In the genomic region with DNA sequence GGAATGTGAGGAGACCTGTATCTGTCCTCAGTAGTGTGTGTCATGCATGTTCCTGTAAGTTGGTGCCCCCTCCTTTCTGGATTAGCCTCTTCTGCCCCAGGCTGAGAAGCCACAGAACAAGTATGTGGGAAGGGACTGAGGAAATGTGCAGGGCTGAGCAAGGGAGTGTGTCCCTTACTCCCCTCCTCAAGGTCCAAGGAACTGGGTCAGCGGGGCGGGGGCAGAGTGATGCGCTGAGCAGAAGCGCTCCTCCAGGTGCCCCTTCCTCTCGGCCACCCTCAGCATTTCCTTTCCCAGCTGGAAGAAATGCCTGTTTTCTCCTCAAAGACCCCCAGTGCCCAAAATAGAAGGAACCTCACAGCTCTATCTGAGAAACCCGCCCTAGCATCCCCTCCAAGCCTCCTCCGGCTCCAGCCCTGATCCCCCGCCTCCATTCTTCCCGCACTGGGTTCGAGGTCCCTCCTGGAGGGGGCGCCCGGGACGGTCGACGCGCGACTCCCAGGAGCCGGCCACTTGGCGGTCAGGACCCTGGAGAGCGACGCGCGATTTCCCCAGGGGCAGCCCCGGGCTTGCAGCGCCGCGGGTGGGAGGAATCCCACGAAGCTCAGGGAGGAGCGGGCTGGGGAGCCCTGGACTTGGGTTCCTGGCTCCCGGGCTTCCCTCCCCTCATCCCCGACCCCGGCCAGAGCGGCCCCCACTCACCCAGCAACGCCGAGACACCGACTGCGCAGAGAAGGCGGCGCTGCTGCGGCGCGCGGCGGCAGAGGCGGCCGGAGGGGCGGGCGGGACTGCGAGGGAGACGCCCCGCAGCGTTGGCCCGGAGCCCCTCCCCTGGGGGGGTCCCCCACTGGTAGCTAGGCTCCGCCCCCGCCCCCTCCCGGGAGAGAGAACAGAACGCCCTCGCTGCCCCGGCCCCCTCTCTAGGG, we compare ENCODE assay signal across 9 mouse cellular contexts. TPM values are rescaled to one million over a fixed set of nuclear protein-coding genes. Genes with fewer than 3 reads are reported as not detected.
DNase-seq lines count a peak whose midpoint lies in the region; ATAC-seq and TF ChIP-seq lines count a peak whose summit lies in the region.
"Had no signal": no experiment of that assay in that cellular context is flagged by ENCODE, and none has a peak within 500 bp of the region (broad histone marks: within the 10 kb centered on the region; RNA-seq: fewer than 3 reads in every experiment).

No protein-coding gene starts in this region.

- H3K4me1 ChIP-seq in E14TG2a.4 (replicated peaks; ENCODE audit: low read depth, low read length) = peaks cover 50% of the 10 kb centered on the region
- H3K4me1 ChIP-seq in forebrain, embryonic 12.5 days = peaks cover 34% of the 10 kb centered on the region
- H3K4me1 ChIP-seq in hindbrain, embryonic 14.5 days (replicated peaks; ENCODE audit: control insufficient read depth, insufficient read depth, low read length) = peaks cover 27% of the 10 kb centered on the region
- peaks cover 31% of the 10 kb centered on the region for H3K4me1 ChIP-seq in limb, embryonic 10.5 days

- peak overlapping the region; percentile 85 for H3K4me2 ChIP-seq in forebrain, embryonic 12.5 days
- H3K4me2 ChIP-seq in hindbrain, embryonic 14.5 days (replicated peaks) = peak overlapping the region; percentile 91

- ATAC-seq in forebrain, embryonic 12.5 days (ENCODE audit: low FRiP score) = peak; percentile 59
- peak; percentile 22; the same call in 1 of the 2 replicates for ATAC-seq in hindbrain, embryonic 14.5 days (ENCODE audit: low FRiP score)
- ATAC-seq in megakaryocyte-erythroid progenitor cell, adult 5-6 weeks (replicated peaks; ENCODE audit: low FRiP score, low TSS enrichment, poor library complexity, severe bottlenecking) = peak; percentile 76
- no peak for ATAC-seq in cerebellum, adult (ENCODE audit: insufficient number of reproducible peaks, low FRiP score, low TSS enrichment)

- peaks cover 88% of the 10 kb centered on the region for H3K27me3 ChIP-seq in E14TG2a.4 (ENCODE audit: insufficient read depth, low read length)
- peaks cover 84% of the 10 kb centered on the region for H3K27me3 ChIP-seq in forebrain, embryonic 12.5 days
- H3K27me3 ChIP-seq in hindbrain, embryonic 14.5 days (ENCODE audit: control insufficient read depth, insufficient read depth, low read length) = peaks cover 33% of the 10 kb centered on the region; the same call in 1 of the 2 replicates
- peaks cover 82% of the 10 kb centered on the region for H3K27me3 ChIP-seq in limb, embryonic 10.5 days (ENCODE audit: low read depth, poor library complexity, severe bottlenecking)

- peak; percentile 30 for DNase-seq in T-cell, adult 2 months (ENCODE audit: low spot score)
- DNase-seq in hindbrain, embryonic 14.5 days (ENCODE audit: low spot score) = no peak
- DNase-seq in limb, embryonic 10.5 days (ENCODE audit: low spot score) = peak; percentile 88
- DNase-seq in spleen, adult 12 weeks (ENCODE audit: low spot score) = peak; percentile 23

- peak overlapping the region; percentile 84 for H3K4me3 ChIP-seq in E14TG2a.4 (replicated peaks; ENCODE audit: low read length)
- peak overlapping the region; percentile 43 for H3K4me3 ChIP-seq in forebrain, embryonic 12.5 days (replicated peaks)
- H3K4me3 ChIP-seq in hindbrain, embryonic 14.5 days (replicated peaks; ENCODE audit: low read length) = peak overlapping the region; percentile 50
- peak overlapping the region; percentile 53 for H3K4me3 ChIP-seq in limb, embryonic 10.5 days

- peak overlapping the region; percentile 49 for H3K9ac ChIP-seq in forebrain, embryonic 12.5 days
- peak overlapping the region; percentile 73 for H3K9ac ChIP-seq in hindbrain, embryonic 14.5 days

- H3K9me3 ChIP-seq in E14TG2a.4 (ENCODE audit: low read length) = no peaks in the 10 kb centered on the region
- H3K9me3 ChIP-seq in forebrain, embryonic 12.5 days = no peaks in the 10 kb centered on the region
- H3K9me3 ChIP-seq in hindbrain, embryonic 14.5 days (ENCODE audit: control insufficient read depth, low read length) = no peaks in the 10 kb centered on the region
- H3K9me3 ChIP-seq in limb, embryonic 10.5 days (replicated peaks) = no peaks in the 10 kb centered on the region

- no peaks in the 10 kb centered on the region for H3K36me3 ChIP-seq in E14TG2a.4 (ENCODE audit: insufficient read depth, low read length)
- no peaks in the 10 kb centered on the region for H3K36me3 ChIP-seq in forebrain, embryonic 12.5 days (replicated peaks)
- no peaks in the 10 kb centered on the region for H3K36me3 ChIP-seq in hindbrain, embryonic 14.5 days (replicated peaks; ENCODE audit: control insufficient read depth, insufficient read depth)
- no peaks in the 10 kb centered on the region for H3K36me3 ChIP-seq in limb, embryonic 10.5 days

- TF ChIP-seq CTCF in E14TG2a.4 (conservative IDR thresholded peaks at IDR 0.05; ENCODE audit: low read length) = no peak; the same call in 1 of the 2 replicates

- WGBS in forebrain, embryonic 12.5 days = under 1% methylated on average over 56 of the region's 59 CpGs
- under 1% methylated on average over 47 of the region's 59 CpGs for WGBS in hindbrain, embryonic 14.5 days
- WGBS in limb, embryonic 10.5 days = 1% methylated on average over 59 of the region's 59 CpGs

- H3K27ac ChIP-seq in forebrain, embryonic 12.5 days = no peak overlapping the region
- no peak overlapping the region; the same call in 1 of the 2 replicates for H3K27ac ChIP-seq in hindbrain, embryonic 14.5 days
- H3K27ac ChIP-seq in limb, embryonic 10.5 days = no peak overlapping the region

RNA-seq across cellular contexts. Expression of gene Hpca, which starts 1.1 kb away (rescaled TPM):
- polyA plus RNA-seq in forebrain, embryonic 12.5 days (2016; fragmentation: Nextera tagmentation; extraction: Ambion mirVana) = 6.0 and 6.4 TPM in 2 replicates
- 56.2 and 68.7 TPM in 2 replicates for polyA plus RNA-seq in hindbrain, embryonic 14.5 days (2014; fragmentation: Nextera tagmentation; extraction: Ambion mirVana)
- 0.30 and 0.69 TPM in 2 replicates for polyA plus RNA-seq in limb, embryonic 10.5 days (2016; fragmentation: Nextera tagmentation; extraction: Ambion mirVana)
- not detected in 2 replicates for total RNA-seq in megakaryocyte-erythroid progenitor cell, adult 5-6 weeks (2014; fragmentation: Nextera tagmentation)
- total RNA-seq in megakaryocyte-erythroid progenitor cell, adult 5-6 weeks (2017) = not detected in 2 replicates

RNA-seq across cellular contexts. Expression of gene Tmem54, which starts 15.4 kb away (rescaled TPM):
- 0.54 and 1.9 TPM in 2 replicates for polyA plus RNA-seq in forebrain, embryonic 12.5 days (2016; fragmentation: Nextera tagmentation; extraction: Ambion mirVana)
- polyA plus RNA-seq in hindbrain, embryonic 14.5 days (2014; fragmentation: Nextera tagmentation; extraction: Ambion mirVana) = 0.33 TPM in 1 of 2 replicates, not detected in the other
- polyA plus RNA-seq in limb, embryonic 10.5 days (2016; fragmentation: Nextera tagmentation; extraction: Ambion mirVana) = 6.8 and 7.3 TPM in 2 replicates
- not detected in 2 replicates for total RNA-seq in megakaryocyte-erythroid progenitor cell, adult 5-6 weeks (2014; fragmentation: Nextera tagmentation)
- not detected in 2 replicates for total RNA-seq in megakaryocyte-erythroid progenitor cell, adult 5-6 weeks (2017)
- polyA plus RNA-seq: frontal cortex, adult 2 months had no signal

RNA-seq across cellular contexts. Expression of gene Fndc5, which starts 16.0 kb away (rescaled TPM):
- 0.86 and 1.1 TPM in 2 replicates for polyA plus RNA-seq in forebrain, embryonic 12.5 days (2016; fragmentation: Nextera tagmentation; extraction: Ambion mirVana)
- 14.5 and 15.4 TPM in 2 replicates for polyA plus RNA-seq in hindbrain, embryonic 14.5 days (2014; fragmentation: Nextera tagmentation; extraction: Ambion mirVana)
- polyA plus RNA-seq in limb, embryonic 10.5 days (2016; fragmentation: Nextera tagmentation; extraction: Ambion mirVana) = 2.0 and 2.6 TPM in 2 replicates
- not detected in 2 replicates for total RNA-seq in megakaryocyte-erythroid progenitor cell, adult 5-6 weeks (2014; fragmentation: Nextera tagmentation)
- total RNA-seq in megakaryocyte-erythroid progenitor cell, adult 5-6 weeks (2017) = 0.65 and 0.75 TPM in 2 replicates
